Comparison of ENCODE assay signal across 8 mouse cellular contexts in genomic region chr7:68579666-68580065, GRCm38 (mm10).
A peak's percentile ranks its signal among the peaks of the same experiment; 100 is the strongest.
DNase-seq lines count a peak whose midpoint lies in the region; ATAC-seq and TF ChIP-seq lines count a peak whose summit lies in the region.

No protein-coding gene starts in this region.

- WGBS in hindbrain, postnatal 0 days, result 11% methylated on average over 10 of the region's 10 CpGs

- no peak overlapping the region for H3K9ac ChIP-seq in hindbrain, postnatal 0 days (replicated peaks; ENCODE audit: low read length)

- peak overlapping the region; percentile 64 for H3K4me3 ChIP-seq in gastrocnemius, adult 2 months
- H3K4me3 ChIP-seq in hindbrain, postnatal 0 days (ENCODE audit: low read length), result peak overlapping the region; percentile 26

- H3K9me3 ChIP-seq in hindbrain, postnatal 0 days (ENCODE audit: low read length), result no peaks in the 10 kb centered on the region

- DNase-seq in T-cell, adult 2 months (ENCODE audit: low spot score), result peak; percentile 35
- peak; percentile 79 to 86 for DNase-seq in cerebellum, postnatal 36 days
- DNase-seq in gastrocnemius, adult 2 months, result peak; percentile 81
- DNase-seq in hindbrain, postnatal 0 days (ENCODE audit: low spot score), result peak; percentile 94
- peak; percentile 87 to 94 for DNase-seq in left cerebral cortex, adult 18-20 months (ENCODE audit: low spot score in 2 of 2)
- DNase-seq in lung, postnatal 4 days, result peak; percentile 76 to 89
- peak; percentile 77 for DNase-seq in right cerebral cortex, adult 18-20 months
- peak; percentile 70 for DNase-seq in urinary bladder, adult 2 months (ENCODE audit: low spot score)

- peaks cover 5% of the 10 kb centered on the region; the same call in 1 of the 2 replicates for H3K27me3 ChIP-seq in hindbrain, postnatal 0 days (ENCODE audit: insufficient read depth, low read length)

- TF ChIP-seq CTCF in gastrocnemius, adult 2 months (IDR thresholded peaks at IDR 0.05), result peak; percentile 99; the same call in 1 of the 2 replicates
- peak; percentile 97 for TF ChIP-seq CTCF in hindbrain, postnatal 0 days (IDR thresholded peaks at IDR 0.05; ENCODE audit: low read depth)

- peak; percentile 77 for ATAC-seq in hindbrain, postnatal 0 days

- intact Hi-C loops in gastrocnemius, adult 2 months (cut with DNase I), result loop anchor here (1.0 to 2.0 kb wide), 2 partner anchors 243 to 251 kb away; no protein-coding TSS in a partner anchor

- H3K4me2 ChIP-seq in hindbrain, postnatal 0 days (ENCODE audit: low read depth, low read length), result peak overlapping the region; percentile 60

- no peaks in the 10 kb centered on the region for H3K4me1 ChIP-seq in hindbrain, postnatal 0 days (ENCODE audit: insufficient read depth, low read length)

- no peaks in the 10 kb centered on the region for H3K36me3 ChIP-seq in hindbrain, postnatal 0 days (ENCODE audit: insufficient read depth, low read length)

- H3K27ac ChIP-seq in gastrocnemius, adult 2 months, result no peak overlapping the region
- H3K27ac ChIP-seq in hindbrain, postnatal 0 days, result no peak overlapping the region

Comparison
In these comparisons a context has a peak if more than half of its experiments do, and no peak if none do; other contexts are left out.
1. DNase-seq: peak in every context shown above with its lines; median percentile 94 in hindbrain, postnatal 0 days; 90 in left cerebral cortex, adult 18-20 months; 82 in cerebellum, postnatal 36 days; 82 in lung, postnatal 4 days; 81 in gastrocnemius, adult 2 months; 77 in right cerebral cortex, adult 18-20 months; 70 in urinary bladder, adult 2 months; 35 in T-cell, adult 2 months.